Mouse (Mus musculus) kidney, embryonic 15.5 days (tissue): ENCODE results near the gene Lta. TPM values are rescaled to one million over a fixed set of nuclear protein-coding genes. Genes with fewer than 3 reads are reported as not detected.

ENCODE experiments used
- ATAC-seq: fragments of 200-750 bp; cut with Nextera tagmentation; replicated peaks from 2 replicates; pipeline ENCODE4 v1.8.0; 2017; ENCODE audit warnings: moderate TSS enrichment; ENCODE audit not compliant: low FRiP score
- H3K27ac ChIP-seq: fragments of 300-500 bp; sonication (generic); 2 replicates; pipeline ENCODE4 v1.5.1; 2015; ENCODE audit warnings: mild to moderate bottlenecking, inconsistent platforms
- H3K27me3 ChIP-seq: fragments of 300-500 bp; sonication (generic); 2 replicates; pipeline ENCODE4 v1.6.1; 2015; ENCODE audit warnings: inconsistent platforms
- H3K36me3 ChIP-seq: fragments of 300-500 bp; sonication (generic); 2 replicates; pipeline ENCODE4 v1.6.1; 2015; ENCODE audit warnings: inconsistent platforms
- H3K4me1 ChIP-seq: fragments of 300-500 bp; sonication (generic); 2 replicates; pipeline ENCODE4 v1.6.1; 2015; ENCODE audit warnings: inconsistent platforms
- H3K4me2 ChIP-seq: fragments of 300-500 bp; sonication (generic); 2 replicates; pipeline ENCODE4 v1.6.1; 2015; ENCODE audit warnings: moderate library complexity, mild to moderate bottlenecking, inconsistent platforms
- H3K4me3 ChIP-seq: fragments of 300-500 bp; sonication (generic); replicated peaks from 2 replicates; pipeline ENCODE4 v1.5.1; 2015; ENCODE audit warnings: mild to moderate bottlenecking, inconsistent platforms
- H3K9ac ChIP-seq: fragments of 300-500 bp; sonication (generic); 2 replicates; pipeline ENCODE4 v1.6.1; 2015; ENCODE audit warnings: mild to moderate bottlenecking, inconsistent platforms
- H3K9me3 ChIP-seq: fragments of 300-500 bp; sonication (generic); replicated peaks from 2 replicates; pipeline ENCODE4 v1.6.1; 2016; ENCODE audit warnings: inconsistent platforms
- WGBS: fragments of 180-500 bp; shearing (Covaris S2); methylation state at CpG from one replicate; pipeline ENCODE4 v1.1.7; 2015; ENCODE audit warnings: mixed read lengths; 5-methylcytosine and 5-hydroxymethylcytosine counted together
- polyA plus RNA-seq: library from polyadenylated mRNA; unstranded; fragments of >200 nt; fragmentation: Nextera tagmentation; extraction: Ambion mirVana; gene quantifications from 2 replicates; pipeline ENCODE4 v1.2.1, GENCODE M21; 2015

Gene Lta
- polyA plus RNA-seq, 1 experiment from 2014 or later = 0.10 TPM

DNA sequence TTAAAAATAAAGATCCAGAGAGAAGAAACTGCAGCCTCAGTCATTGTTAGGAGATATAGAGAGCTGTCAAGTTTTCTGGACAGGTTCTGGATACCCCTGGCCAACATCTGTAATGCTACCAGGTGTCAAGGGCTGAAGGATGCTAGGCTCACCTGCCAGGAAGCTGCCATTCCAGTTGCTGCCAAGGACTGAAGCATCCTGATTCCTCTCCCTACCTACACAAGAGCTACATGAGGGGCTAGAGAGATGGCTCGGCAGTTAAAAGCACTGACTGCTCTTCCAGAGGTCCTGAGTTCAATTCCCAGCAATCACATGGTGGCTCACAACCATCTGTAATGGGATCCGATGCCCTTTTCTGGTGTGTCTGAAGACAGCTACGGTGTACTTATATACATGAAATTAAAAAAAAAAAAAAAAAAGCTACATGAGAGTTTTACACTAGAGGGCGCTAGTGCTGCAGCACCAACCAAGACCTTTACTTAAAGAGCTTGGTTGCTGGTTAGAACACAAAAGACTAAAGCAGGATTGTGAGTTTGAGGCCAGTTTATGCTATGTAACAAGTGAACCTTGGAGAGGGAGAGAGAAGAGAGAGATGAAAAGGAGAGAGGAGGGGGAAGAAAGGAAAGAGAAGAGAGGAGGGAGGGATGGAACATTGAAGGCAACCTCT lies 36.5 kb downstream of the Lta start:
- Histone ChIP-seq H3K4me2 (no peak overlapping the region), H3K36me3 (no peaks in the 10 kb centered on the region), H3K27ac (0 out of 2 replicates have a peak overlapping the region, but pooled peaks have one; percentile 39), H3K4me1 (peaks cover 13% of the 10 kb centered on the region), H3K4me3 (no peak overlapping the region), H3K27me3 (no peaks in the 10 kb centered on the region), H3K9ac (no peak overlapping the region), H3K9me3 (no peaks in the 10 kb centered on the region)
- no peak for ATAC-seq
- WGBS = 19% methylated on average over 4 of the region's 4 CpGs

DNA sequence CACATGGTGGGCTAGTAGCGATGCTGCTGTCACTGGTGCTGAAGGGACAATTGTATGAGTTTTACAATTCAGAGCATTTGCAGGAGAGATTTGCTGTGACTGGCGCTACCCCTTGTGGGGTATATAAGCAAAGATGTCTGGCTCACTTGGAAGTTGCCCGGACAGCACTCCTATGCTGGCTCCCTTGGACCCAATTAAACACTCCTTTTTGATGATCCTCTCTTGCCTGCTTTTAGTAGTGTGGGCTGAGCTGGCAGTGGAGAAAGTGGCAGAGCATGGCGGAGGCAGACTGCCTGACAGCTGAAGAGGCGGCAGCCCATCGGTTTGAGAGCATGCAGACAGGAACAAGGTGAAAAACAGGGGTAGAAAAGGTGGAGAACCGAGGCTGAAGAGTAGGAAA lies 37.4 kb downstream of the Lta start:
- 83% methylated on average over 7 of the region's 7 CpGs for WGBS
- Histone ChIP-seq H3K27ac (no peak overlapping the region), H3K4me2 (no peak overlapping the region), H3K27me3 (no peaks in the 10 kb centered on the region), H3K9ac (no peak overlapping the region), H3K4me3 (no peak overlapping the region), H3K4me1 (peaks cover 19% of the 10 kb centered on the region), H3K9me3 (no peaks in the 10 kb centered on the region), H3K36me3 (no peaks in the 10 kb centered on the region)
- ATAC-seq = no peak

DNA sequence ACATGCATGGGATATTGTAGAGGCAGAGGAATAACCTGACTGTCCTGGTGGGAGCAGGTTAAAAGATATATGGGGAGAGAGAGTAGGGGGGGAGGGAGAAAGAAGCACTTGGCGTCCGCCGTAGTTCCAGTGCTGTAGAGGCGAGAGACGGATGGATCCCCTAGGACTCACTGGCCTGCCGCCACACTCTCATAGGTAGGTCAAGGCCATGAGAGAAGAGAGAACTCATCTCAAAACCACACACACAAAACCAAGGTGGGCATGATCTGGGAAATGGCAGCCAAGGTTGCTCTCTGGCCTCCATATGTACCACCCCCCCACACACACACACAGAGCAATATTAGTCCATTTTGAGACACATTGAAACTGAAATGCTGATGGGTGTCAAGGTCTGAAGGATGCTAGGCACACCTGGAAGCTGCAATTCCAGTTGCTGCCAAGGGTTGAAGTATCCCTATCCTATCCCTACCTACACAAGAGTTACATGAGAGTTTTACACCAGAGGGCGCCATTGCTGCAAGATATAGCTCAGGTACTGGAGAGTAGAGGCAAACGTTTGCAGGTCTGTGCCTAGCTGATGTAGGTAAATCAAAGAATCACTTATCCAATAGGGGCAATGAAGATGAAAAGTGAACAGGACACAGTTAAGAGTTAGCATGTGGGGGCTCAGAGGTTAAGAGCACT lies 38.7 kb downstream of the Lta start:
- 67% methylated on average over 8 of the region's 8 CpGs for WGBS
- H3K27ac ChIP-seq = peak overlapping the region; percentile 99
- H3K4me3 ChIP-seq = peak overlapping the region; percentile 84

DNA sequence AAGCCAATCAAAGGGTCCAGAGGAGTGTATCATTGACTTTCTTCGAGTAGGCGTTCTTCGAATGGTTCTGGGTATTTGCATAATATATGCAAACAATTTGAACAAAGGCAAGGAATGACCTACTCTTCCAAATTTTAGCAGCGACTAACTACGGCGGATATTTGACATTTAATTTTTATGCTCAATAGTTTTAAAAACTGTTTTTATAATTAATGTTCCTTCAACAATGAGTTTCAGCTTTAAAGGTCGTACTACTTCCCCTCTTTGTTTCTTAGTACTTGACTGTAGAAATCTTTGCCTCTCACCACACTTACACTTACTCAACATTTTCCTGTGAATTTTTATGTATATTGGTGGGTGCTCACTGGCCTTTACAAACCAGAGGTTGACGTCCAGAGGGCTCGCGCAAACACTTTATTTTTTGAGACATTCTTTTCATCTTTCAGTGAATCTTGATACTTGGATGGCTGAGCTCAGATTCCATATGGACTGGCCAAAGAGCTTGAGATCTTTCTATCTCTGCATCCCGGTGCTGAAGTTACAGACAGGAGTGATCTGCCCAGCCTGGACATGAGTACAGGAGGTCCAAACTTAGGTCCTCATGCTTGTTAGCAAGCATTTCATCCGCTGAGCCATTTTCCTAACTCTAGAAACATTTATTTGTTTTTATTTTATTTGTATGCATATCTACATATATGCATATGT lies 39.5 kb downstream of the Lta start:
- Histone ChIP-seq H3K9ac (peak overlapping the region; percentile 44), H3K27me3 (no peaks in the 10 kb centered on the region), H3K36me3 (peaks cover 21% of the 10 kb centered on the region), H3K9me3 (no peaks in the 10 kb centered on the region), H3K27ac (peak overlapping the region; percentile 99), H3K4me1 (peaks cover 34% of the 10 kb centered on the region), H3K4me2 (peak overlapping the region; percentile 89), H3K4me3 (peak overlapping the region; percentile 84)
- peak; percentile 90; the same call in 1 of the 2 replicates for ATAC-seq
- 21% methylated on average over 12 of the region's 12 CpGs for WGBS

More for the DNA sequence above, 38.7 kb downstream of the Lta start:
- Histone ChIP-seq H3K9me3 (no peaks in the 10 kb centered on the region), H3K9ac (peak overlapping the region; percentile 44; the same call in 1 of the 2 replicates), H3K4me2 (peak overlapping the region; percentile 89), H3K36me3 (peaks cover 13% of the 10 kb centered on the region), H3K4me1 (peaks cover 32% of the 10 kb centered on the region), H3K27me3 (no peaks in the 10 kb centered on the region)
- no peak for ATAC-seq

DNA sequence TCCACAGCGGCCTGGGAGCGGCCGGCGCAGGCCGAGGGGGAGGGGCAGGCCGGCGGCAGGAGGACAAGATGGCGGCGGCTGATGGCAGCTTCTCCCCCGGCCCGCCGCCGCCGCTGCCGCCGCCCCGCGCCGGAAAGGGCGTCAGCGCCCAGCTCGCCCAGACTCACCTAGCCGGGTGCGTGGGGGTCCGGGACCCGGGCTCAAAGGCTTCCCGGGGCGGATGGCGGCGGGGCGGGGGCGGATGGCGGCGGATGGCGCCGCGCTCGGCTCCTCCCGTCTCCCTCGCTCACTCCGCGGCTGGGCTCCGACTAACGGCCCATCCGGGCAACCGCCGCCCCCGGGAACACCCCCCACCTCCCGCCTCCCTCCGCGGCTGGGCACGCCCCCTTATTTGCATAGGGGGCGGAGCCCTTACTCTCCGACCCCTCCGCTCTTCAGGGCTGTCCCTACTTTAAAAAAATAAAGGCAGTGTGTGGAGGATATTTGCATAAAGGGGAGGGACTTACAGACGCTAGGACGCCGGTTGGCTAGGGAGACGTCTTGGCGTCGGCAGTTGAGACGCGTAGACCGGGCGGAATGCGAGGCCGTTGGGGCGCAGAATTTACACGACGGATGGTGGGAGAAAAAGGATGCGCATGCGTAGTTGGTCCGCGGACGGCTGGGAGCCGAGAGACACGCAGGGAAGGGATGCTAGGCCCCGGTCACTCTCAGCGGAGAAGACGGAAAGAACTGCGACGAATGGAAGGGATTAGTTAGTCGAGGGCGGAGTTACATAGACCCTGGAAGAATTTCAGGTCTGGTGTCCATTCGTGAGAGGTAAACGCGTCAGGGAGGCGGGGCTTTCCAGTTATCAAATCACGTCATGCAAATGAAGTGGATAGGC lies 40.3 kb downstream of the Lta start, which contains the start of gene Prrc2a:
Gene Prrc2a (minus strand): TSS at position 330 of the 883 bp plus-strand sequence.
- Histone ChIP-seq H3K27me3 (no peaks in the 10 kb centered on the region), H3K4me1 (peaks cover 34% of the 10 kb centered on the region), H3K4me3 (peak within 1 kb of the TSS; percentile 84), H3K9ac (peak within 1 kb of the TSS; percentile 99), H3K9me3 (no peaks in the 10 kb centered on the region), H3K36me3 (peaks cover 29% of the 10 kb centered on the region), H3K4me2 (peak within 1 kb of the TSS; percentile 89), H3K27ac (peak within 1 kb of the TSS; percentile 99)
- peak; percentile 96 for ATAC-seq
- WGBS = 1% methylated on average over 59 of the region's 89 CpGs

DNA sequence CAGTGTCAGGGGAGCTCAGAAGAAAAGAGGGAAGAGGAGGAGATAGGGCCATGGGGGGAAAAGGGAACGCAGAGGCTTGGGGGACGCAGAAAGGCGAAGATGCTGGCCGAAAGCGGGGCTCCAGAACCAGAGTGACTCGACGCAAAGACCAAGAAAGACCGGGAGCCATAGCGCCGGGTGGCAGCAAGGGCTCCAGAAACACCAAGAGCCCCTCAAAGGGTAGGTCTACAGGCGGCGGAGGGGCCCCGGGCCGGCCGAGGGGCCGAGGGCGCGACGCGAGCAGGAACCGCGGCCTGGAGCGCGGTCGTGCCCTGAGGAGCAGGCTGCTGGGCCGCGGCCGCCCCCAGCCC lies 41.0 kb downstream of the Lta start:
- ATAC-seq = no peak
- Histone ChIP-seq H3K36me3 (peaks cover 36% of the 10 kb centered on the region), H3K9ac (peak overlapping the region; percentile 99), H3K27me3 (no peaks in the 10 kb centered on the region), H3K4me1 (peaks cover 34% of the 10 kb centered on the region), H3K4me3 (peak overlapping the region; percentile 84), H3K4me2 (peak overlapping the region; percentile 89), H3K27ac (peak overlapping the region; percentile 99), H3K9me3 (no peaks in the 10 kb centered on the region)
- 0% methylated on average over 26 of the region's 28 CpGs for WGBS

DNA sequence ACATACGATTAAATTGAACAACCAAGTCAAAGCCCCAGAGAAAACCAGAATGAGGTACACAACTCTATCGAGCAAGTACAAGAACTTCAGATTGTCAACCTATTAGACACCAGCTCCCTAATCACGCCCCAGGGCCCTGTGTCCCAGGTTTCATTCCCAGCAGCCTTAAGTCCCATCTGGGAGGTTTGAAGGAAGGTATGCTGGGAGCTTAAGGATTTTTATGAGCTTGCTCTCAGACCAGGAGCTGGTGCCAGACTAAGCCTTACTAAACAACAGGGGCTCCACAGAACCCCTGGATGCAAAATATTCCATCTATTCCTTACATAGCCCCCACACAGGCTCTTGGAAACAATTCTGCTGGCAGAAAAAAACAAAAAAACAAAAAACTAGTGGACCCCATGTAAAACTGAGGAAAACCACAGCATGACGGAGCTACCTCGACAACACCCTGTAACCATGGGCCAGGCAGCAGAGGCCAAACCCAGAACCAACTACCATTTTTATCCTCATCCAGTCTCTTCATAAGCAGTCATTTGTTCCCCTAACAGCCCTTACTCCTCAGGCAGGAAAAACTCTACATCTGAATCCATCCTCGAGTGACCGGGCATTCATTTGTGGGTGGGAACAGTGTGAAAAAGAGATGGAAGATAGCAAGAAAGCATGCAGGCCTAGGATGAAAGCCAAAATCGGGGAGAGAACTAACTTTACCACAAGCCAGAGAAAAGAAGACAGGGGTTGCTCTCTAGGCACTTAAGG lies 41.6 kb downstream of the Lta start:
- peak overlapping the region; percentile 99 for H3K27ac ChIP-seq
- peaks cover 42% of the 10 kb centered on the region for H3K36me3 ChIP-seq
- H3K4me3 ChIP-seq = peak overlapping the region; percentile 84
- peak overlapping the region; percentile 99 for H3K9ac ChIP-seq
- H3K9me3 ChIP-seq = no peaks in the 10 kb centered on the region
- 8% methylated on average over 8 of the region's 8 CpGs for WGBS
- H3K4me2 ChIP-seq = peak overlapping the region; percentile 89
- H3K27me3 ChIP-seq = no peaks in the 10 kb centered on the region
- no peak for ATAC-seq
- peaks cover 32% of the 10 kb centered on the region for H3K4me1 ChIP-seq

DNA sequence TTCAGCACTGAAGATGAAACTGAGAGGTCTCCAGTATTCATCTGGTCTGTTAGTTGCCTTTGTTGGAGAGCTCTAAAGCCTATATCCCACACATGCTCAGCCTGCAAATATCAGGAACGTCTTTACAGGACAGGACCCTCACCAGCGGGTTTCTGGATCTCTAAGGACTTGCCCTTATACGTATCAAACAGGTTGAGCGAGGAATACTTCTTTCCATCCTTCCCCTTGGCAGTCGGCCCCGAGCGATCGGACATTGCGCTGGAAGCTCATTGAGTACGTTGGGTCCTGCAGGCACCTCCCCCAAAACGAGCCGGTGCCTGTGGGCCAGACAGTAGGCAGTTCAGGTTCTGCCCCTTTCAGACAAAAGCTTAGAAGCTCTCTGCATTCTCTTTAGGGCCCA lies 42.4 kb downstream of the Lta start:
- Histone ChIP-seq H3K4me1 (peaks cover 32% of the 10 kb centered on the region), H3K9me3 (no peaks in the 10 kb centered on the region), H3K4me3 (peak overlapping the region; percentile 84), H3K36me3 (peaks cover 50% of the 10 kb centered on the region), H3K4me2 (peak overlapping the region; percentile 89), H3K27ac (0 out of 2 replicates have a peak overlapping the region, but pooled peaks have one; percentile 2), H3K9ac (peak overlapping the region; percentile 99), H3K27me3 (no peaks in the 10 kb centered on the region)
- 28% methylated on average over 12 of the region's 12 CpGs for WGBS
- ATAC-seq = no peak

DNA sequence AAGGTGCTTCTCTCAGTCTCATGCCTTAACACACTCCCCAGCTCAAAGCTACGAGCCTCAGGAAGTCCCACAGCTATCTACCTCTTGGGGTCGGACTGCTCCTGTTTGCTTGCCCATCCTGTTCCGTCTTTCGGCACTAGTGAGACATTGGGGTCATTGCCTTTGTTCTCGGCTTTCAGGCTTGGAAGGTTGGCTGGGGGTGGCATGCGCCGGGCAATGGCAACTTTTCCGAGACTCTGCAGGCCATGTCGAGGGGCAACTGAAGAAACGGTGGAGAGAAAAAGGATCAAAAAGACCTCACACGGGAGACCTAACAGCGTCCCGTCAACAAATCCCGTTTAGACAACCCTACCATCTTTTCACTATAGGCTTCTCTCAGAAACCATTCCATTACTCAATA lies 43.0 kb downstream of the Lta start:
- peak overlapping the region; percentile 84 for H3K4me3 ChIP-seq
- H3K27ac ChIP-seq = no peak overlapping the region
- H3K9me3 ChIP-seq = no peaks in the 10 kb centered on the region
- H3K9ac ChIP-seq = peak overlapping the region; percentile 99
- H3K36me3 ChIP-seq = peaks cover 56% of the 10 kb centered on the region
- WGBS = 58% methylated on average over 14 of the region's 14 CpGs
- ATAC-seq = no peak
- peak overlapping the region; percentile 89 for H3K4me2 ChIP-seq
- no peaks in the 10 kb centered on the region for H3K27me3 ChIP-seq
- peaks cover 32% of the 10 kb centered on the region for H3K4me1 ChIP-seq

DNA sequence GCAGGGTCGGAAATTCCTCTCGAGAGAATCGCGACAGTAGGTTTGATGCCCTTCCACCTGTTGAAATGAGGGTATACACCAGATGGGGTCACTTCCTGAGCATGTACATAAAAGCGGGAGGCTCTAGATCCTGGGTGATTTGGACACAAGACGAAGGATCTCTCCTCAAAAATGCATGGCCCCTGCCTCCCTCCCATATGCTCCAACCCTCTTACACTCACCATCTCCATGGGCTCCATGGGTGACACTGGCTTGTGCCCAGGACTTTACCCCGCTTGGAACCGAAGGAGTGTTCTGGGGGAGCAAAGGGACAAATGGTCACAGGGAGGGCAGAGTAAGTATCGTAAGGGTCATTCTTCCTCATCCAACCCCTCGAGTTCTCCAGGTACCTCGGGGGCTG lies 43.7 kb downstream of the Lta start:
- H3K27ac ChIP-seq = no peak overlapping the region
- H3K4me1 ChIP-seq = peaks cover 30% of the 10 kb centered on the region
- H3K9me3 ChIP-seq = no peaks in the 10 kb centered on the region
- H3K9ac ChIP-seq = no peak overlapping the region
- H3K4me3 ChIP-seq = peak overlapping the region; percentile 84; the same call in 1 of the 2 replicates
- WGBS = 76% methylated on average over 11 of the region's 11 CpGs
- H3K36me3 ChIP-seq = peaks cover 63% of the 10 kb centered on the region
- no peak for ATAC-seq
- H3K4me2 ChIP-seq = peak overlapping the region; percentile 89; the same call in 1 of the 2 replicates
- no peaks in the 10 kb centered on the region for H3K27me3 ChIP-seq

DNA sequence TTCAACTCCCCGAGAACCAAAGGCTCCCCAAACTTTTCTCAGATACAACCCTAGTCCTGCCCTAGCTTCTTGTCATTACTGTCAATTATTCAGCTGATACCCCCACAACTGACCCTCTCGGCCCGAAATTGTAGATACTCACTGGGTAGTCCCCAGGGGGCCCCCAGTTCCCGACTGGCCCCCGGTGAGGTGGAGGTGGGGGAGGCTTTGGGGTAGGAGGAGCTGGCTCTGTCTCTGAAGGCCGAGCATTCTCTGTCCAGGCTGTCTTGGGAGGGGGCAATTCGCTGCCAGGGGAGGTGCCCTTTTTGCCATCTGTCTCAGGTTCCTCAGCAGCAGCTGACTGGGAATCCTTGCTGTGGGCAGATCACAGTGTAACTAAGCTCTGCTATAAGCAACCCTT lies 45.5 kb downstream of the Lta start:
- Histone ChIP-seq H3K4me3 (no peak overlapping the region), H3K4me2 (no peak overlapping the region), H3K36me3 (peaks cover 81% of the 10 kb centered on the region), H3K27ac (no peak overlapping the region), H3K9ac (no peak overlapping the region), H3K9me3 (no peaks in the 10 kb centered on the region), H3K27me3 (no peaks in the 10 kb centered on the region), H3K4me1 (peaks cover 21% of the 10 kb centered on the region)
- 82% methylated on average over 7 of the region's 7 CpGs for WGBS
- no peak for ATAC-seq
